Mouse (Mus musculus) kidney, postnatal 36 days (tissue): ENCODE results near the gene Alg9.
A peak's percentile ranks its signal among the peaks of the same experiment; 100 is the strongest.

Experiments
- DNase-seq, 2 experiments: peaks; one replicate each; pipeline ENCODE4 v3.0.0; 2021 to 2022; ENCODE audit warnings: mixed read lengths in 2 of 2

Gene Alg9

DNA sequence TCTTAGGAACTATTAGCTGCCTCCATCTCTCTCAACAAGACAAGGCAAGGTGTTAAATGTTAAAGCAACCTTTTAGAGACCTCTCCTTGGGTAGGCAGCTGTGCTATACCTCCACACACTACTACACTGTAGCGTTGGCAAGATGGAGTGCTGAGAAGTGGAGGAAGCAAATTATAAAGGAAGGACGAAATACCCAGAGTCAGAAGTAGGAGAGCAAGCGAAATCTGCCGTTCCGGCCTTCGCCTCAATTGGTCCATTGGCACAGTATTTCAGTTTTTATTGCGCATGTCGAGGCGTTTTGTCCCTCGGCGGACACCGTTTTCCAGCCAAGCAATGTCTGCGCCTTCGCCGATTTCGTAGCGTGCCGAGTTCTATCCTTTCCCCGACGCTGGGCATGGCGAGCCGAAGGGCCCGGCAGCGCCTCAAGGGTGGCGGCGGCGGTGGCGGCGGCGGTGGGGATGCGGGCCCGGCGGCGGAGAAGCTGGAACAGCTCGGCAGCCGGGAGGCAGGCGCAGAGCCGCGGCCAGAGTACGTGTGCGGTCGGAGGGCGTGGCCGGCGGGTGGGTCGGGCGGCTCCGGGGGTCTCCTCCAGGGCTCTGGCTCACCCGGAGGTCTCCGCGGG, at the start of gene Alg9, which contains the start of gene 1110032A03Rik:
Gene Alg9 (plus strand): TSS at position 29 of the 622 bp plus-strand sequence.
Gene 1110032A03Rik (minus strand): TSS at position 530 of the 622 bp plus-strand sequence.
- DNase-seq: peak; percentile 87 to 95

DNA sequence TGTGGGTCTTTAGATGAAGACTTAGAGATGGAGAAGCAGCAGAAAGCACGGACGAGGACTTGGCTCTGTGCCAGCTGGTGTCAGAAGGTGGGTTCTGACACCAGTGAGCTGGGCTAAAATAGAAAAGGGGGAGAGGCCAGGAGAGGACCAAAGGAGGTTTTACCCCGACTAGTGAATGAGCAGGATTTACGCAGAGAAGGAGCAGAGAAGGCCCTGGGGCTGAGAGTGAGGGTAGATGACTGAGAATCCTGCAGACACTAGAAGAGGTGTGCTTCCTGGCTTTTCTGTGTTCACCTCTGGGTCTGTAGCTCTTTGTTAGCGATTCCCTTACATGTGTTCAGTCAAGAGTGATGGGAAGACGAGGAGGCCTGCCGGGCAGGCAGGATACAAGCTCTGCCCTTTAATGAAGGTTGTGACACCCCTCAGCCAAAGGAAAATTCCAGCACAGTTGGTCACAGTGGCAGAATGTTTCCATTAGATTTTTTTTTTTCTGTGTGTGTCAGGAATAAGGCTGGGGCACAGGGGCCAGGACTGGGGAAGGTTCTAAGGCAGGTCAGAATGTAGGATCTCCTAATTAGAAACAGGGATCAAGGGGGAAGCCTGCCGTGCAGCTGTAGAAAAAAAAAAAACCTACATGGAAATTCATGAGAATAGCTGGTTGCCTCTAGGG, 48.8 kb upstream of the Alg9 start:
- no peak for DNase-seq

DNA sequence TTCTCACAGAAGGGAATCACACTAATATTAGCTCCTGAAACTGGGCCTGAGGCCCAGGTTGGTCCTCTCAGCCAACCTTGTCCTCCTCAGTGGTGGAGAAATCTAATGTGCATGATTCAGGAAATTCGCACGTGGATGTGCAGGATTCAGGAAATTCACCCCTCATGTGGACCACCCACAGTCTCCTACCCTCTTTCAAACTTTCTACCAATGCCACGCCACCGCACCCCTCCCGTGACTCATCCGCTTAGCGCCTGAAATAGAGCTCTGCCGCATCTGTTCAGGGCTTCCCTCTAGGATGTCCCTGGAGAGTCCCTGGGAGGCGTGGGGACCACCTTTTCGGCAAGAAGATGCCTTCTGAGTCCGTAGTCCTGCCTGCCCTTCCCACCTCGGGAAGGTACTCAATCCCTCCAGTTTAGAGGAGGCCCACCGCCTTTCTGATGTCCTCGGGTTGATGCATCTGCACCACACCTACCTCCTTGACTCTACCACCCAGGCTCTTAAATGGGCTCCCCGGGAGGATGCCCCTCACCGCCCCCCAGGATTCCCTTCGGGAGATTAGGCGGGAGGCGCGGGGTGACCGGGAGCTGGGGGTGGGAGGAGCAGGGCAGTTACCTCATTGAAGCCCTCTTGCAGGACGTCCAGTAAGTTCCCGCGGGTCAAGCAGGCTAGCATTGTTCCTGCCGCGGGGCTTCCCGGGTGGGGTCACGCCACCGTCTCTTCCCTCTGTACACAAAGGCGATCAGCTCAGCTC, 47.5 kb upstream of the Alg9 start:
- no peak for DNase-seq

DNA sequence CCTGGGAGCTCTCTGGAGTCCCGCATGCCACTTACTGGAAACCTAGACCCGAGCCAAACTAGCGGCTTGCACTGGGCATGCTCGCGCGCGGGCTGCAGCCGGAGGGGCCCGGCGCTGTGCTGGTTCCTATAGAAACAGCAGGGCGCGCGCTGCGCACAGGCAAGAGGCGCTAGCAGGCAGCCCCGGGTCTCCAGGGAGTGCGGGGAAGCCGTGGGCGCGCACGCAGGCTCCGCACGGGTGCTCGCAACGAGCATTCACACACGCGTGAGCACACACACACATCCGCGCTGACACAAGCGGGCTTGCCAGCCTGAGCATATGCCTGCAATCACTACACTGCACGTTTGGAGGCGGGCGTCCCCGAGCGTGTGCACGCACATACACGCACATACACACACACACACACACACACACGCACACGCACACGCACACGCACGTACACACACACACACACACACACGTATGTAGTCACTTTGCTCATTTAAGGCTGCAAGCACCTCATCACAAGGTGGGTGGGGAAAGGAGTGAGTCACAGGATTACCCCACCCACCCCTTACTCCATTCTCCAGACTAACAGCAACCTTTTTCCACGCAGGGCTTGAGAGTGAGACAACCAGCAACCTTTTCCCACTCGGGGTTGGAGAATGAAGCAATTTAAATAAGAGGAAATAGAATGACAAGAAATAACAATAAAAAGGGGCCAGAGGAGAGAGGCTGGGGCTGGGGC, 46.7 kb upstream of the Alg9 start:
- DNase-seq: peak; percentile 55 to 73

DNA sequence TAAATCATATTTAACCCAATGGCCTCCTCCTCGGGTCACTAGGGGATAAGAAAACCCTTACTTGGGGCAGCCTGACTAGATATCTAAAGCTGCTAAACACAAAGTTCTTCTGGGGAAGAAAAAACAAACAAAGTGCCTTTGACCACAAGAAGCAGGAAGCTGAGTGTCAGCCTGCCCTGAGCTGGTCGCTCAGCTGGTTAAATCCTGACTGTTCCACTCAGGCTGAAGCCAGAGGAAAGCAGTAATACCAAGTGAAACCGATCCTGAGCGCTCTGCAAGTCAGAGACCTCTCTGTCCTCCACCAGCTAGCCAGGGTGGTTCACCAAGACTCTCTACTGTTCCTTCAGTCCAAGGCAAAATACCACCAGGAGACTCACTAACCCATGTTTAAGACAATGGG, 45.2 kb upstream of the Alg9 start:
- peak in 1 of 2 experiments; percentile 45 for DNase-seq

DNA sequence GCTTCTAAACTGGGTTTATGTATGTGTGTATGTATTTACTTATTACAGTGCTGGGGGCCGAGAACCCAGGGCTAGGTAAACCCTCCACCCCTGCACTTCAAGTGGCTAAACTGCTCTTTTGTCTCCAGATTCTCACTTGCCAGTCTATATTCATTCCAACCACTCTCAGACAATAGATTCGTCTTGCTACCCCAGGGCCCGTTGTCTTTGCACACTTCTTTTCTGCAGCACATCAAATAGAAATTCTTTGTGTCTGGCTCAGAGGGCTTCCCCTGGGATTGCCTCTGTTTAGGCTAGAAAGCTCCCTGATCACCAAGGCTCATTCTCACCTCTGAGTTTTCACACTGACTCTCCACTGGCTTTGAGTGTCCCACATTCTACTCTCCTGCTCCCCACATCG, 42.3 kb upstream of the Alg9 start:
- no peak for DNase-seq

DNA sequence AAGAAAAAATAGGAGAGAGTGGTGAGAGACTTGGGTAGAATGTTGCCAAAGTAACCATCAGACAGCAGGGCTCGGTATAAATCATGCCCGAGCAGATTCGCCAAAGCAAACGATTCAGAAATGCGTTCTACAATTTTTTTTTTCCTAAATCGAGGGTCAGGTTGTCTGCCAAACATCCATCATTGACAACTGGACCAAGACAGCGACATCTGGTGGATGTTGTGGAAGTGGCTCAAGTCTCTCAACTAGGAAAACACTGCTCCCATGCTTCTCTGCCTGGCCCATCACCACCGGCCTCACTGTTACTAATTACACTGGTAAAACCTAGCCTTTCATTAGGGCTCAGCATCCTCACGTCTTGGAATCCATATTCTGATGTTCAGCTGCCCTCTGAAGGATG, 39.8 kb upstream of the Alg9 start:
- peak; percentile 64 to 79 for DNase-seq

DNA sequence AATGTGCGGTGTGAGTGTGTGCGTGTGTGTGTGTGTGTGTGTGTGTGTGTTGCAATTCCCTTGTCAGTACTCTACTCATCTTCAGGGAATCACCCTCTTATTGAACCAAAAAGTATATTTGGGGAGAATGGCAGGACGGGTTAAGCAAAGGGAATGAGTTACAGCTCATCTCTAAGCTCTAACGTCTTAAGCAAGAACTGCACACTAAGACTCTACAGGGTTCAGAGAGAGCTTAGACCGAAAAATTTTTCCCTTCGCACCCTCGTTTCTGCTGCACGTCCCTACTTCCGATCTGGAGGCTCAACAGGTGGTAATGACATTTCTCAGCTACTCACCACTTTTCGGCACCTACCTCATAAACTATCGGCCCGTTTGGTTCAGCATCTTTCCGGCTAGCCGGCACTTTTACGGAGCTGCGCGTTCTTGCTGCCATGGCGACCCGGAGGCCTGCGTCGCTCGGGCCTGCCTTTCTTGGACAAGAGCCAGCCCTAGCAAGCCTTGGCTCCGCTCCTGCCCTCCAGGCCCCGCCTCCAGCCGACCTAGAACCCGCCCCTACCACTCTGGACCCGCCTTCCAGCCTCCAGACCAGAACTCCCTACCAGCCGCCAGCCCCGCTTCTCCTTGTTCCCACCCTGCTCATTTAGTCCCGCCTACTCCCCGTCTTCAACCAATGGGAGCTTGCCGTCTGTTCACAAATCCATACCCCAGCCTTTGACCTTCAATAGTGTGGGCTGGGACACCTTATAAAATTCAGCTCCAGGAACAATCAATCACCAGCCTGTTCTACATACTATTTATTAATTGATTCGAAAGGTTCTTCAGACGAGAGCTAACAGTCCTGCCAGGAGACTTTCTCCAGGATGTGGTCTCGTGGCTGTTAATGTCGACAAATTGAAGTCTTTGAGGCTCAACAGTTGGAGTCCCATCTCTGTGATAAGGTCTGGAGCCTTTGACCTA, 35.6 kb upstream of the Alg9 start, which contains the start of gene Dixdc1:
Gene Dixdc1 (minus strand): TSS at position 604 of the 957 bp plus-strand sequence.
- peak; percentile 95 to 96 for DNase-seq

DNA sequence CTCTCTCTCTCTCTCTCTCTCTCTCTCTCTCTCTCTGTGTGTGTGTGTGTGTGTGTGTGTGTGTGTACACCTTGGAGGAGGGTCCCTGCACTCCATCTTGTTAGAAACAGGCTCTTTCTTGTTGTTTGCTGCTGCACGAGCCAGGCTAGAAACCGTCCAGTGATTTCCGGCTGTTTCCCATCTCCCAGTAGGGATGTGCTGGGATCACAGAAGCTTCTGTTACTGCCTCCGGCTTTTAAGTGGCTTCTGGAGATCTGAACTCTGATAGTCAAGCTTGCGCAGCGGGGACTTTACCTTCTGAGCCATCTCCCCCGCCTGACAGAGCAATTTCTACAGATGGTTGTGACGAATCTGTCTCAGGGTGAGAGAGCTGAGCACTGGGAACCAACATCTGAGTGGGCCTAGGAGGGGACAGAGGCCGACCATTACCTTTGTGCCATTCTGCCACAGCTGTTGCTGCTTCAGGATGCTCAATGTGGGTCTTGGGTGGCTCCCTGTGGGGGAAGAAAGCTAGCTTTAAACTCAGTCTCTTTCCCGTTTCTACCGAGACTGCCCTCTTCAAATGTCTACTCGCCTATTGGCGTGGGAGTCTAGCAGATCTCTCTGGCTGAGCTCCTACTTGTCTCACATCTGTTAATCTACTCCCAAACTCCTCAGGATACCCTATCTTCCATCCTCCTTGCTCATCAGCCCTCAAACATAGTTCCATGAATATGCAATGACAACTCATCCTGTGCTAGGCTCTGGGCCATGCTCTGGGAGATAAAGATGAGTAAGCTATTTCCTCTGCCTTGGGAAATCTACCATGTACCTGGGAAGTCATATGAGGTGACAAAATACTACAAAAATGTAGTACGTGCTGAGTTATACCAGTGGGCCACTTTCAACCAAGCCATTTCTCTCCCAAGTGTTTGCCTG, 33.7 kb upstream of the Alg9 start:
- no peak for DNase-seq

DNA sequence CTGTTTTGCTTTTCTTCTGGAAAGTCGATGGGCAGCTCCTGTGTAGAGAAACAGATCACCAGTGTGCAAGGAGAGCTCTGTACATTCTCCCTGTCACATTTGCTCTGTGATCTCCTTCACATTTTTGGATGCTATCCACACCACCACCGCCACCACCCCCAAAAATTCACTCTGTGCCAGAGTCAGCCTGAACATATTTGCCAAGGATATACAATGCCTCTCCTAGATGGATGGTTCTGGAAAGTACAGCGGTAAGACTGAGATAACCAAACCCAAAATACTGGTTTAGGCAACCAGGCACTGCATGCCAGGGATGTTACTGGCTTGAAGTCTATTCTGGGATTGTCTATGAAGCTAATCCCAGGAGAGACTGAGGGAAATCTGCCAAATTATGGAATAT, 32.6 kb upstream of the Alg9 start:
- no peak for DNase-seq

DNA sequence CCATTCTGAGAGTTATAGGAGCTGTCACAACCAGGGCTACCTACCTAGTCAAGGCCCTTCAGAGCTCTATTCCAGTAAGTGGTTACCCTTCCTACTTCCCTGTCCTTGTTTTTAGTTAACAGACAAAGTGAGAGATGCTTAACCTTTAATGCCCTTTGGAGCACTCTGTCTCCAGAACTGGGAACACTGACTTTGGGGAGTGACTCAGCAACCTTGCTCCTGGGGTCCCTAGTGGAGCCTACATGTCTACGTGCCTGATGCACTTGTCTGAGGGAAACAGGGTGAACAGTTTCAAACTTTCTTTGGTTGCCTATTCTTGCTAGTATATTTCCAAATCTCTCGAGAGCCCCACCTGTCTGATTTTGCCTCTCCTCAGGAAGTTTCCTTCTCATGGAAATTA, 32.1 kb upstream of the Alg9 start:
- DNase-seq: no peak

DNA sequence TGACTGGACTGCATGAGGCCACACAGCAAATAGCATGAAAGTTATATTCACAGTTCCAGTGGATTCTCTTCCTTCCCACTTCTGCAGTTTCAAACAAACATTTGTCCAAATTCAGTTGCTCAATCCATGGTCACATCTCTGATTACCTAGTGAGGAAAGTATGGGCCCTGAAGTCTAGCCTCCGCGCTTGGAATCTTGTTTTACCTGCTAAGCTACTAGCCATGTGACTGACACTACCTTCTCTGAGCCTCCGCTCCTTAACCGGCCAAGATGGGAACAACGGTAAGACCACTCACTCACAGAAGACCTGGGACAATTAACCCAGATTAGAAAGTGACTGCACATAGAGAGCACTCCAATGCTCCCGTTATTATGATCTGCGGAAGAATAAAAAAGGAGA, 29.0 kb upstream of the Alg9 start:
- DNase-seq: no peak

DNA sequence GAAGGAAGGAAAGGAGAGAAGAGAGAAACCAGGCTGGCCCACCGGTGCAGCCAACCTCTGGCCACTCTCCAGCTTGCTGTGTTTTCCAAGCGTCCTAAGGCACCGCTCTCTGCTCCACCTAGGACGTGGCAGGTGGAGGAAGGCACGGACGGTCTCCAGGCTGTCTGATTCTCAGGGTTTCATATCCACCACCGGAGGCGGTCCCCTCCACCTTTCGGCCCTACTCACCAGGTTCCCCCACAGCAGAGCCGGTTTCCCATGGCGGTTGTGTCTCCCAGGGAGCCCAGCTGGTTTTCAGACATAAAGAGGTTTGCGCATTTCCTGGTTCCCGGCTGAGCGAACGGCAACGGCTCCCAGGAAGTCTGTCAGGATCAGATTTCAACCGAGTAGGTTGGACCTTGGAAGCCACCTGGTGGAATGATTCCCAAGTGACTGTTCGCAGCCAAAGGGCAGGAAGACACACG, 28.6 kb upstream of the Alg9 start, which contains the start of gene 2310030G06Rik:
Gene 2310030G06Rik (minus strand): TSS at position 323 of the 464 bp plus-strand sequence.
- peak; percentile 82 to 87 for DNase-seq

DNA sequence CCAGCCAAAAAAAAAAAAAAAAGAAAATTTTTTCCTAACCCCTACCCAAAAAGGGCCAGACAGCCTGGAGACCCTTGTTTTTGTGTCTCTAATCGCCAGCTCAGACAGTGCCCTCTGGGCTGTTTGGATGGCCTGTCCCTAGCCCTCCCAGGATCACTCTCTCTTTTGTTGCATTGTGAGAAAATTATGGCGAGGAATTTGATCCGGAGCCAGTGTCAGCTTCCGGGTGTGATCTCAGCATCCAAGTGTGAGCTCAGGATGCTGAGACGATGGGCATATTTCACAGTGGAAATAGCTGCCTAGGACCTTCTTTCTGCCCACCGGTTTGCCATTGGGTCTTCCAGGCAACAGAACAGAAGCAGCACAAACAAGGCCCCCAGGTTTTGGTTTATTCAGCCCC, 24.1 kb upstream of the Alg9 start:
- no peak for DNase-seq

DNA sequence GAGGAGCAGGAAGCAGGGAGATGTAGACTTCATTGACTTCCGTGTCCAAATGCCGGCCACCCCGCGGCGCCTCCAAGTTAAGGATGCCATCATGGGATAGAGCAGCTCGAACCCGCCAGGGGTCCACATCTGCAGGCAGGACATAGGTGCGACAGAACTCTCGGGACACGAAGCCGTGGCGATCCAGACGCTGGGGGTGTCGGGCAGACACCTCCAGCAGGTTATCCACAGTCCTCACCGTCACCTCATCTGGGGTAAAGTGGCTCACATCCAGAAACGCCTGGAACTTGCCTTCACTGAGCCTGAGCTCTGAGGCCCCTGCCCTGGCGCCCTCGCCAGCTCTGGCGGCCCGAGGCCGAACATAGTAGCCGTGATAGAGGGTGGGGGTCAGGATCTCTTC, 23.5 kb upstream of the Alg9 start, which contains the start of gene Cryab:
Gene Cryab (plus strand): TSS at position 3 of the 400 bp plus-strand sequence.
- DNase-seq: no peak

DNA sequence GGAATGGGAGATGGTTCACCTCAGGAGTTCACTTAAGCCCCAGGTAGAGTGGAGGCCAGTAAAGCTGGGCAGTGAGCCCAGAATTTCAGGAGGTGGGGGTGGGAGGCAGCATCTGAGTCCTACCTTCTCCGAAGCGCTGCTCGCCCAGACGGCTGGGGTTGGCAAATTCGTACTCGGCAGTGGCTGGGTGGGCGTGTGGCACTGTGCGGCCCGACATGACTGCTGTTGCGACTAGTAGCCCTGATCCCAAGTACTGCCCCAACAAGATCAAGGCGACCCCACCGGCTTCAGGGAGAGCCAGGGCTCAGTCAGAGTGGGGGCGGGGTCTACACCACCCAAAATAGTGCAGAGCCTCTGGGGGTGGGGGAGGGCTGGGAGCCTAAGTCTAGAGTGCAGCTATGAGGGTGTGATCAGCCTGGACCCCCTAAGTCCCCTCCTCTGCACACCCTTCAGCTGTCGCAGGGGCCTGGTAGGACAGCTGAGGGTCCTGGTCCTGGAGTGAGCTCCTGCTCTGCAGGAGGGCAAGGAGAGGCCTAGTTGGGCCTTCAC, 22.7 kb upstream of the Alg9 start, which contains the start of gene Hspb2:
Gene Hspb2 (minus strand): TSS at position 301 of the 549 bp plus-strand sequence.
- peak in 1 of 2 experiments; percentile 53 for DNase-seq

DNA sequence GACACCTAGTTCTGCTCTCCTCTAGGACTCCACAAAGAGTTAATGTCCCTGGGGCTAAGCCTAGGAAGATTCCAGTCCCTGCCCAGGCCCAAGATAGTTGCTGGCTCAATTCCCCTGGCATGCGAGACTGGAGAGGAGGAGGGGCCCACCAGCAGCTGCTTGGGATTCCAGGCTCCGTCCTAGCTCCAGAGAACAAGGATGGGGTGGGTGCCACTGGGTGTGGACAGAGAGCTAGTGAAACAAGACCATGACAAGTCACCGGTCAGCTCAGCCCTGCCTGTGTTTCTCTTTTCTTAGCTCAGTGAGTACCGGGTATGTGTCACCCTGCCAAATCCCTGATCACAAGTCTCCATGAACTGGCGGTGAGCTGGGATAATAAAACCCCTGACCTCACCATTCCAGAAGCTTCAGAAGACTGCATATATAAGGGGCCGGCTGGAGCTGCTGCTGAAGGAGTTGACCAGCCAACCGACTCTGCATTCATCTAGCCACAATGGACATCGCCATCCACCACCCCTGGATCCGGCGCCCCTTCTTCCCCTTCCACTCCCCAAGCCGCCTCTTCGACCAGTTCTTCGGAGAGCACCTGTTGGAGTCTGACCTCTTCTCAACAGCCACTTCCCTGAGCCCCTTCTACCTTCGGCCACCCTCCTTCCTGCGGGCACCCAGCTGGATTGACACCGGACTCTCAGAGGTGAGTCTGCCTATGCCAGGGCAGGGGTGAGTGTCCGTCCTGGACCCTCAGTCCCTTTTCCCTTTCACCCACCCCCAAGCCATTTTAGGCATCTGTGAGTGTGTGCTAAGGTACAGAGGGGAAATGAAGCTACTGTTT, 21.8 kb upstream of the Alg9 start:
- DNase-seq: peak; percentile 79 to 86

DNA sequence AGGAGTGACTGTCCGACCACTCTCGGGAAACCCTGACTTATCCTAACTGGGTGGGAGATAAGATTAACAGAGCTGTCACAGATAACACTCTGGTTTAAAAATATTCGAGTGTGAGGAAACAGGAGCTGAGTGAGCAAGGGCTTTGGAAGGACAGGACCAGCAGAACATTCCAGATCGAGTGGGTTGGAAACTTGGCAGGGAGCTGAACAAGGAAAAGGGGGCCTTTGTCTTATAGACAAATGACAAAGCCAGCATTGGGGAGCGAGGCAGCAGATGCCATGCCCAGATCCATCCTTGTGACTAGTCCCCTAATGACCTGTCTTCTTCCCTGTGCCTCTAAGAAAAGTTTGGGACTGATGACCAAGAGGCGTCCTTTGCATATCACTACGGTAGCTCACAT, 20.9 kb upstream of the Alg9 start:
- no peak for DNase-seq

DNA sequence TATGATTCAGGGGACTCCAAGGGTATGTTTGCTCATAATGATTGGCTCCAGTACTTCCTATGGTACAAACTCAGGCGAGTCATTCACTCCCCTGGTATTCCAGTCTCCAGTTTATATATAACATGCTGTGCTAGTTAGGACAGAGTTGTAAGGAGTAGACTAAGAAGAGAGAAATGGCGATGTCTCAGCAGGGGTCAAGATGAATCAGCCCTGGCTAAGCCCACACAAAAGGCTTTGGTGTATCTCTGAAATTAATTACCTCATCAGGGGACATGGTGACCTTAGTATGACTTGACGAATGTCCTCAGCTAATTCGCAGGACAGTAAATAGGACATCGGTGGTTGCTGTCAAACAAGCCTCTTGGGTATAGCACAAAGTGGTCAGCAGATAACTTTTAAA, 18.1 kb upstream of the Alg9 start:
- no peak for DNase-seq
